Mouse (Mus musculus): ENCODE measurements around the gene Poldip2. TPM values are rescaled to one million over a fixed set of nuclear protein-coding genes. Genes with fewer than 3 reads are reported as not detected.
A peak's percentile ranks its signal among the peaks of the same experiment; 100 is the strongest.

Gene Poldip2
- polyA plus RNA-seq, 2 experiments = 111 to 166 TPM

- DNase-seq (ENCODE audit: low spot score) = peak; percentile 95
- peak within 1 kb of the TSS; percentile 83 for H3K4me2 ChIP-seq (replicated peaks; ENCODE audit: low read depth, low read length, severe bottlenecking)
- H3K4me1 ChIP-seq (ENCODE audit: control insufficient read depth, insufficient read depth, low read length) = peaks cover 13% of the 10 kb centered on the region
- peak within 1 kb of the TSS; percentile 70 for H3K4me3 ChIP-seq (replicated peaks; ENCODE audit: low read length)
- peak; percentile 59; the same call in 1 of the 2 replicates for TF ChIP-seq POLR2A (IDR thresholded peaks at IDR 0.05; ENCODE audit: borderline replicate concordance, extremely low read depth, insufficient read depth, insufficient read length)
- H3K27ac ChIP-seq (replicated peaks; ENCODE audit: low read depth, low read length) = peak within 1 kb of the TSS; percentile 97
- H3K9ac ChIP-seq (ENCODE audit: low read depth, low read length, severe bottlenecking) = peak within 1 kb of the TSS; percentile 83
- no peaks in the 10 kb centered on the region for H3K27me3 ChIP-seq (ENCODE audit: control insufficient read depth, insufficient read depth, low read length)
- H3K9me3 ChIP-seq (ENCODE audit: control insufficient read depth, low read length) = no peaks in the 10 kb centered on the region
- no peaks in the 10 kb centered on the region for H3K36me3 ChIP-seq (ENCODE audit: control insufficient read depth, insufficient read depth, low read length)
- WGBS = under 1% methylated on average over 41 of the region's 41 CpGs
- peak; percentile 98 for ATAC-seq (ENCODE audit: low FRiP score, low read depth)
These were observed 46.3 kb upstream of the Poldip2 start, which contains the start of gene Slc46a1 for GRCm38 (mm10) chr11:78465568-78466180. Gene Slc46a1 (plus strand): TSS chr11:78465697.

GRCm38 (mm10) chr11:78466242-78466912 lies 45.6 kb upstream of the Poldip2 start:
- H3K4me2 ChIP-seq (replicated peaks; ENCODE audit: low read depth, low read length, severe bottlenecking) = peak overlapping the region; percentile 83
- WGBS = 67% methylated on average over 23 of the region's 23 CpGs
- H3K4me1 ChIP-seq (ENCODE audit: control insufficient read depth, insufficient read depth, low read length) = peaks cover 13% of the 10 kb centered on the region
- no peaks in the 10 kb centered on the region for H3K27me3 ChIP-seq (ENCODE audit: control insufficient read depth, insufficient read depth, low read length)
- H3K4me3 ChIP-seq (replicated peaks; ENCODE audit: low read length) = peak overlapping the region; percentile 70
- 0 out of 2 replicates have a peak, but pooled peaks cover 1% of the 10 kb centered on the region for H3K36me3 ChIP-seq (ENCODE audit: control insufficient read depth, insufficient read depth, low read length)
- H3K27ac ChIP-seq (replicated peaks; ENCODE audit: low read depth, low read length) = peak overlapping the region; percentile 97
- no peak for TF ChIP-seq POLR2A (IDR thresholded peaks at IDR 0.05; ENCODE audit: borderline replicate concordance, extremely low read depth, insufficient read depth, insufficient read length)
- H3K9me3 ChIP-seq (ENCODE audit: control insufficient read depth, low read length) = no peaks in the 10 kb centered on the region
- peak overlapping the region; percentile 83; the same call in 1 of the 2 replicates for H3K9ac ChIP-seq (ENCODE audit: low read depth, low read length, severe bottlenecking)
- DNase-seq (ENCODE audit: low spot score) (no peak), ATAC-seq (ENCODE audit: low FRiP score, low read depth) (no peak)

- Histone ChIP-seq H3K9ac (ENCODE audit: low read depth, low read length, severe bottlenecking) (no peak overlapping the region), H3K27me3 (ENCODE audit: control insufficient read depth, insufficient read depth, low read length) (no peaks in the 10 kb centered on the region), H3K27ac (replicated peaks; ENCODE audit: low read depth, low read length) (no peak overlapping the region), H3K4me3 (replicated peaks; ENCODE audit: low read length) (no peak overlapping the region), H3K4me2 (replicated peaks; ENCODE audit: low read depth, low read length, severe bottlenecking) (no peak overlapping the region), H3K4me1 (ENCODE audit: control insufficient read depth, insufficient read depth, low read length) (peaks cover 13% of the 10 kb centered on the region), H3K36me3 (ENCODE audit: control insufficient read depth, insufficient read depth, low read length) (0 out of 2 replicates have a peak, but pooled peaks cover 5% of the 10 kb centered on the region), H3K9me3 (ENCODE audit: control insufficient read depth, low read length) (no peaks in the 10 kb centered on the region)
- WGBS = 81% methylated on average over 7 of the region's 7 CpGs
- no peak for DNase-seq (ENCODE audit: low spot score)
- TF ChIP-seq POLR2A (IDR thresholded peaks at IDR 0.05; ENCODE audit: borderline replicate concordance, extremely low read depth, insufficient read depth, insufficient read length) = no peak
- ATAC-seq (ENCODE audit: low FRiP score, low read depth) = no peak
These were observed 44.5 kb upstream of the Poldip2 start for GRCm38 (mm10) chr11:78467515-78467914.

GRCm38 (mm10) chr11:78467932-78468331 lies 44.1 kb upstream of the Poldip2 start:
- no peak for TF ChIP-seq POLR2A (IDR thresholded peaks at IDR 0.05; ENCODE audit: borderline replicate concordance, extremely low read depth, insufficient read depth, insufficient read length)
- Histone ChIP-seq H3K4me2 (replicated peaks; ENCODE audit: low read depth, low read length, severe bottlenecking) (no peak overlapping the region), H3K36me3 (ENCODE audit: control insufficient read depth, insufficient read depth, low read length) (0 out of 2 replicates have a peak, but pooled peaks cover 5% of the 10 kb centered on the region), H3K27ac (replicated peaks; ENCODE audit: low read depth, low read length) (no peak overlapping the region), H3K27me3 (ENCODE audit: control insufficient read depth, insufficient read depth, low read length) (no peaks in the 10 kb centered on the region), H3K9ac (ENCODE audit: low read depth, low read length, severe bottlenecking) (no peak overlapping the region), H3K9me3 (ENCODE audit: control insufficient read depth, low read length) (no peaks in the 10 kb centered on the region), H3K4me1 (ENCODE audit: control insufficient read depth, insufficient read depth, low read length) (peaks cover 13% of the 10 kb centered on the region), H3K4me3 (replicated peaks; ENCODE audit: low read length) (no peak overlapping the region)
- ATAC-seq (ENCODE audit: low FRiP score, low read depth) = no peak
- DNase-seq (ENCODE audit: low spot score) = no peak
- WGBS = 56% methylated on average over 3 of the region's 3 CpGs

- TF ChIP-seq POLR2A (IDR thresholded peaks at IDR 0.05; ENCODE audit: borderline replicate concordance, extremely low read depth, insufficient read depth, insufficient read length) = no peak
- H3K4me2 ChIP-seq (replicated peaks; ENCODE audit: low read depth, low read length, severe bottlenecking) = no peak overlapping the region
These were observed 40.5 kb upstream of the Poldip2 start for GRCm38 (mm10) chr11:78471326-78472103.

More at GRCm38 (mm10) chr11:78471326-78472103, 40.5 kb upstream of the Poldip2 start:
- DNase-seq (ENCODE audit: low spot score) (no peak), ATAC-seq (ENCODE audit: low FRiP score, low read depth) (no peak)
- Histone ChIP-seq H3K27ac (replicated peaks; ENCODE audit: low read depth, low read length) (no peak overlapping the region), H3K27me3 (ENCODE audit: control insufficient read depth, insufficient read depth, low read length) (no peaks in the 10 kb centered on the region), H3K4me3 (replicated peaks; ENCODE audit: low read length) (no peak overlapping the region), H3K4me1 (ENCODE audit: control insufficient read depth, insufficient read depth, low read length) (peaks cover 6% of the 10 kb centered on the region), H3K9ac (ENCODE audit: low read depth, low read length, severe bottlenecking) (no peak overlapping the region), H3K9me3 (ENCODE audit: control insufficient read depth, low read length) (no peaks in the 10 kb centered on the region), H3K36me3 (ENCODE audit: control insufficient read depth, insufficient read depth, low read length) (0 out of 2 replicates have a peak, but pooled peaks cover 5% of the 10 kb centered on the region)
- 90% methylated on average over 10 of the region's 10 CpGs for WGBS
